Mouse (Mus musculus): Measurements from ENCODE around the gene Arhgap42. TPM values are rescaled to one million over a fixed set of nuclear protein-coding genes. Genes with fewer than 3 reads are reported as not detected.

The Arhgap42 gene
- polyA plus RNA-seq, 1 experiment from 2014 or later, result 23.4 TPM

- ATAC-seq, result no peak
- WGBS, result 80% methylated on average over 5 of the region's 5 CpGs
- Histone ChIP-seq H3K36me3 (ENCODE audit: control insufficient read depth, insufficient read depth) (no peaks in the 10 kb centered on the region), H3K9me3 (ENCODE audit: control insufficient read depth) (no peaks in the 10 kb centered on the region), H3K4me1 (replicated peaks; ENCODE audit: control insufficient read depth, insufficient read depth, low read length) (no peaks in the 10 kb centered on the region), H3K4me2 (replicated peaks; ENCODE audit: low read depth) (no peak overlapping the region), H3K27me3 (replicated peaks; ENCODE audit: control insufficient read depth, insufficient read depth, low read length) (no peaks in the 10 kb centered on the region), H3K27ac (ENCODE audit: low read depth, low read length) (no peak overlapping the region), H3K4me3 (ENCODE audit: low read depth, low read length) (no peak overlapping the region), H3K9ac (ENCODE audit: low read depth, low read length) (no peak overlapping the region)
- no peak for TF ChIP-seq CTCF (IDR thresholded peaks at IDR 0.05; ENCODE audit: low read depth)
Measured at GRCm38 (mm10) chr9:9143102-9143501, 95.8 kb downstream of the Arhgap42 start.

- Histone ChIP-seq H3K36me3 (ENCODE audit: control insufficient read depth, insufficient read depth) (no peaks in the 10 kb centered on the region), H3K9ac (ENCODE audit: low read depth, low read length) (no peak overlapping the region), H3K4me1 (replicated peaks; ENCODE audit: control insufficient read depth, insufficient read depth, low read length) (no peaks in the 10 kb centered on the region), H3K4me3 (ENCODE audit: low read depth, low read length) (no peak overlapping the region), H3K4me2 (replicated peaks; ENCODE audit: low read depth) (no peak overlapping the region), H3K27ac (ENCODE audit: low read depth, low read length) (no peak overlapping the region), H3K27me3 (replicated peaks; ENCODE audit: control insufficient read depth, insufficient read depth, low read length) (no peaks in the 10 kb centered on the region), H3K9me3 (ENCODE audit: control insufficient read depth) (no peaks in the 10 kb centered on the region)
- no peak for ATAC-seq
- WGBS, result 83% methylated on average over 7 of the region's 7 CpGs
- no peak for TF ChIP-seq CTCF (IDR thresholded peaks at IDR 0.05; ENCODE audit: low read depth)
Measured at GRCm38 (mm10) chr9:9142561-9142960, 96.3 kb downstream of the Arhgap42 start.

- Histone ChIP-seq H3K4me3 (ENCODE audit: low read depth, low read length) (no peak overlapping the region), H3K4me2 (replicated peaks; ENCODE audit: low read depth) (no peak overlapping the region), H3K9me3 (ENCODE audit: control insufficient read depth) (no peaks in the 10 kb centered on the region), H3K36me3 (ENCODE audit: control insufficient read depth, insufficient read depth) (no peaks in the 10 kb centered on the region), H3K27ac (ENCODE audit: low read depth, low read length) (no peak overlapping the region), H3K9ac (ENCODE audit: low read depth, low read length) (no peak overlapping the region), H3K4me1 (replicated peaks; ENCODE audit: control insufficient read depth, insufficient read depth, low read length) (no peaks in the 10 kb centered on the region), H3K27me3 (replicated peaks; ENCODE audit: control insufficient read depth, insufficient read depth, low read length) (no peaks in the 10 kb centered on the region)
- no peak for TF ChIP-seq CTCF (IDR thresholded peaks at IDR 0.05; ENCODE audit: low read depth)
- WGBS, result 57% methylated on average over 1 of the region's 1 CpGs
- no peak for ATAC-seq
Measured at GRCm38 (mm10) chr9:9142144-9142543, 96.8 kb downstream of the Arhgap42 start.

GRCm38 (mm10) chr9:9128996-9129694 is 109.8 kb downstream of the Arhgap42 start:
- H3K36me3 ChIP-seq (ENCODE audit: control insufficient read depth, insufficient read depth), result no peaks in the 10 kb centered on the region
- no peak overlapping the region for H3K4me3 ChIP-seq (ENCODE audit: low read depth, low read length)
- 0 out of 2 replicates have a peak, but pooled peaks cover 8% of the 10 kb centered on the region for H3K4me1 ChIP-seq (replicated peaks; ENCODE audit: control insufficient read depth, insufficient read depth, low read length)
- H3K27ac ChIP-seq (ENCODE audit: low read depth, low read length), result no peak overlapping the region
- no peak for TF ChIP-seq CTCF (IDR thresholded peaks at IDR 0.05; ENCODE audit: low read depth)
- ATAC-seq, result no peak
- H3K9ac ChIP-seq (ENCODE audit: low read depth, low read length), result no peak overlapping the region
- H3K9me3 ChIP-seq (ENCODE audit: control insufficient read depth), result no peaks in the 10 kb centered on the region
- no peaks in the 10 kb centered on the region for H3K27me3 ChIP-seq (replicated peaks; ENCODE audit: control insufficient read depth, insufficient read depth, low read length)
- WGBS, result 93% methylated on average over 4 of the region's 4 CpGs
- no peak overlapping the region for H3K4me2 ChIP-seq (replicated peaks; ENCODE audit: low read depth)

GRCm38 (mm10) chr9:9127041-9127755 is 111.7 kb downstream of the Arhgap42 start:
- no peaks in the 10 kb centered on the region for H3K36me3 ChIP-seq (ENCODE audit: control insufficient read depth, insufficient read depth)
- WGBS, result 34% methylated on average over 4 of the region's 4 CpGs

GRCm38 (mm10) chr9:9124156-9124555 is 114.7 kb downstream of the Arhgap42 start:
- no peak for TF ChIP-seq CTCF (IDR thresholded peaks at IDR 0.05; ENCODE audit: low read depth)
- 58% methylated on average over 2 of the region's 2 CpGs for WGBS
- no peak for ATAC-seq

More at GRCm38 (mm10) chr9:9127041-9127755, 111.7 kb downstream of the Arhgap42 start:
- Histone ChIP-seq H3K9ac (ENCODE audit: low read depth, low read length) (no peak overlapping the region), H3K27ac (ENCODE audit: low read depth, low read length) (no peak overlapping the region), H3K9me3 (ENCODE audit: control insufficient read depth) (no peaks in the 10 kb centered on the region), H3K4me2 (replicated peaks; ENCODE audit: low read depth) (no peak overlapping the region), H3K4me3 (ENCODE audit: low read depth, low read length) (no peak overlapping the region), H3K4me1 (replicated peaks; ENCODE audit: control insufficient read depth, insufficient read depth, low read length) (0 out of 2 replicates have a peak, but pooled peaks cover 8% of the 10 kb centered on the region), H3K27me3 (replicated peaks; ENCODE audit: control insufficient read depth, insufficient read depth, low read length) (no peaks in the 10 kb centered on the region)
- no peak for ATAC-seq
- TF ChIP-seq CTCF (IDR thresholded peaks at IDR 0.05; ENCODE audit: low read depth), result no peak

More at GRCm38 (mm10) chr9:9124156-9124555, 114.7 kb downstream of the Arhgap42 start:
- Histone ChIP-seq H3K27ac (ENCODE audit: low read depth, low read length) (no peak overlapping the region), H3K4me2 (replicated peaks; ENCODE audit: low read depth) (no peak overlapping the region), H3K36me3 (ENCODE audit: control insufficient read depth, insufficient read depth) (no peaks in the 10 kb centered on the region), H3K4me3 (ENCODE audit: low read depth, low read length) (no peak overlapping the region), H3K9me3 (ENCODE audit: control insufficient read depth) (no peaks in the 10 kb centered on the region), H3K27me3 (replicated peaks; ENCODE audit: control insufficient read depth, insufficient read depth, low read length) (no peaks in the 10 kb centered on the region), H3K4me1 (replicated peaks; ENCODE audit: control insufficient read depth, insufficient read depth, low read length) (0 out of 2 replicates have a peak, but pooled peaks cover 6% of the 10 kb centered on the region), H3K9ac (ENCODE audit: low read depth, low read length) (no peak overlapping the region)

All from intestine, postnatal 0 days (tissue).